Mouse (Mus musculus): ENCODE measurements at regions not wholly inside any gene's neighbourhood (a gene's known extent, or its start where the extent isn't known, plus 50 kb on each side); places are given as distances from the start of the nearest gene placed in this dataset.
A peak's percentile ranks its signal among the peaks of the same experiment; 100 is the strongest.

DNA sequence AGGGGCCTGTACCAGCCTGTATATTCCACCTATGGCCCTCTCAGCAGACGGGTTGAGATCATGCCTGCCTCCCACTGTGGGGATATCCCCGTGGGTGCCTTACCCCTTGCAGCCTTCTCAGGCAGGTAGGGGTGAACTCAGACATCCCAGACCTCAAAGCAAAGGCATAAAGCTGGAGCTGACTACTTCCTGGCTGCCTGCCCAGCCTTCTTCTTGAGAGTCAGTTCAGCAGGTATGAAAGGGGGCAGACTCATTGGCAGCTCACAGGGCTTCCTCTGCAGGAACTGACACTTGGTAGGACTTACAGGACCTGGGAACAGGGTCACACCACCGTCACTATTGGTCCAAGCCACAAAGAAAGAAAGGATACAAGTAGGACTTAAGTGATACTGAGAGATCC, 69.9 kb downstream of the Cpn2 start:
- H3K36me3 ChIP-seq (ENCODE audit: control insufficient read depth, insufficient read depth, low read length, poor library complexity, severe bottlenecking) = no peaks in the 10 kb centered on the region; the same call in 1 of the 2 replicates
- no peak for DNase-seq (ENCODE audit: low read depth, low spot score)
- in situ Hi-C loops (cut with MboI; ENCODE audit: low sequenced_read_pairs in 2 of 2, unreplicated experiment in 2 of 2) = no loop called here
- H3K4me3 ChIP-seq (ENCODE audit: insufficient read depth in 1 of 2, low read depth in 1 of 2, low read length in 2 of 2, poor library complexity in 1 of 2, severe bottlenecking in 1 of 2) = no peak overlapping the region
- 0 out of 4 replicates have a peak, but pooled peaks cover 0 to 1% of the 10 kb centered on the region in 2 experiments for H3K4me1 ChIP-seq (ENCODE audit: control insufficient read depth in 2 of 2, insufficient read depth in 2 of 2, low read length in 2 of 2, poor library complexity in 1 of 2)
- no peak overlapping the region for H3K9ac ChIP-seq (ENCODE audit: insufficient read depth, low read depth, low read length, poor library complexity, severe bottlenecking)
- H3K27ac ChIP-seq (ENCODE audit: insufficient read depth, low read depth, low read length, poor library complexity, severe bottlenecking) = no peak overlapping the region
- TF ChIP-seq HCFC1 (IDR thresholded peaks at IDR 0.05; ENCODE audit: borderline replicate concordance, insufficient read depth, low read length) = no peak
- TF ChIP-seq ZNF384 (IDR thresholded peaks at IDR 0.05; ENCODE audit: low read depth, low read length) = no peak
- no peak for TF ChIP-seq ZC3H11A (IDR thresholded peaks at IDR 0.05; ENCODE audit: borderline replicate concordance, low read depth, low read length)
- TF ChIP-seq MAFK (IDR thresholded peaks at IDR 0.05; ENCODE audit: insufficient read depth, low read depth, low read length) = no peak
- TF ChIP-seq CHD2 (IDR thresholded peaks at IDR 0.05; ENCODE audit: low read depth, low read length) = no peak
- no peaks in the 10 kb centered on the region for H3K9me3 ChIP-seq (ENCODE audit: control insufficient read depth, insufficient read depth, low read depth, low read length)

DNA sequence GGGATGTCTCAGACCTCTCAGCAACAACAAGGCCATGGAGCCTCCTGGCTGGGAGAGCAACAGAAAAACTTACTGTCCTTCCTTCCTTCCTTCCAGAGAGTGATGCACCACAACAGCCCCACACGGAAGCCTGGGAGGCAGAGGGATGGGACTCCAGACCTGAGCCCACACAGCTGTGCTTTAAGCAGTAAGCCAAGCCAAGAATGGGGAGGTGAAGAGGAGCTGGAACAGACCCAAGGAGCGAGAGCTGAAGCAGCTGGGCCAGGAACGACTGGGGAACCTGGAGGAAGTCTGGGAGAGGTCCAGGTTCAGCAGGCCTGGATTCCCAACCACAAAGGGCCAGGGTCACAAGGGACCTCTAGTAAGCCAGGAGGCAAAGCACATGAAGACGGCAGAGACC, 67.5 kb downstream of the Cpn2 start:
- no peaks in the 10 kb centered on the region; the same call in 1 of the 2 replicates for H3K36me3 ChIP-seq (ENCODE audit: control insufficient read depth, insufficient read depth, low read length, poor library complexity, severe bottlenecking)

DNA sequence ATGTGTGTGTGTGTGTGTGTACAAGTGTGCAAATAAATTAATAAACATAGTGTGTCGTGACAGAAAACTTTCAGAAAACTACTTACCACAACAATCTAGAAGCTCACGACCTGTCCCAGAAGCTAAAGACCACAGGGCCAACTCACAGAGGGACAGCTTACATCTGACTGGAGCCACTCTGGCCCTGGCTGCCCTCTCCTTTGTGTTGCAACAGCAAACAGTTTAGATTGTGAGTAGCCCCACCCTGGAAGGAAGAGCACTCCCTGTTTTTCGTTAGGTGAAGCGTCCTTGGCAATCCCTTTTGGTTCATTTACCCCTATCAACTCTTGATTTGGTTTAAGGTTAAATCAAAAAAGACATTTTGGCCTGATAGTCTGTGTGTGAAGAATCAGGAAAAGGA, 63.2 kb downstream of the Cpn2 start:
- H3K4me3 ChIP-seq (ENCODE audit: insufficient read depth in 1 of 2, low read depth in 1 of 2, low read length in 2 of 2, poor library complexity in 1 of 2, severe bottlenecking in 1 of 2) = peak overlapping the region in 1 of 2 experiments; percentile 3; a peak in 1 of 4 replicates
- no peaks in the 10 kb centered on the region for H3K9me3 ChIP-seq (ENCODE audit: control insufficient read depth, insufficient read depth, low read depth, low read length)
- H3K27ac ChIP-seq (ENCODE audit: insufficient read depth, low read depth, low read length, poor library complexity, severe bottlenecking) = peak overlapping the region; percentile 63; the same call in 1 of the 2 replicates
- H3K9ac ChIP-seq (ENCODE audit: insufficient read depth, low read depth, low read length, poor library complexity, severe bottlenecking) = no peak overlapping the region
- in situ Hi-C loops (cut with MboI; ENCODE audit: low sequenced_read_pairs in 2 of 2, unreplicated experiment in 2 of 2) = loop anchor here in 1 of 2 experiments (10.0 kb wide), 1 partner anchor 139 kb away; the partner anchor contains the start of gene Hes1
- TF ChIP-seq ZC3H11A (IDR thresholded peaks at IDR 0.05; ENCODE audit: borderline replicate concordance, low read depth, low read length) = no peak
- no peak for TF ChIP-seq HCFC1 (IDR thresholded peaks at IDR 0.05; ENCODE audit: borderline replicate concordance, insufficient read depth, low read length)
- no peak for TF ChIP-seq MAFK (IDR thresholded peaks at IDR 0.05; ENCODE audit: insufficient read depth, low read depth, low read length)
- no peak for TF ChIP-seq CHD2 (IDR thresholded peaks at IDR 0.05; ENCODE audit: low read depth, low read length)
- no peak for TF ChIP-seq ZNF384 (IDR thresholded peaks at IDR 0.05; ENCODE audit: low read depth, low read length)
- no peak for DNase-seq (ENCODE audit: low read depth, low spot score)
- H3K4me1 ChIP-seq (ENCODE audit: control insufficient read depth in 2 of 2, insufficient read depth in 2 of 2, low read length in 2 of 2, poor library complexity in 1 of 2) = peaks cover 0 to 23% of the 10 kb centered on the region in 2 experiments; a peak in 3 of 4 replicates
- no peaks in the 10 kb centered on the region for H3K36me3 ChIP-seq (ENCODE audit: control insufficient read depth, insufficient read depth, low read length, poor library complexity, severe bottlenecking)

More for the DNA sequence above, 67.5 kb downstream of the Cpn2 start:
- DNase-seq (ENCODE audit: low read depth, low spot score) = no peak
- no peak overlapping the region for H3K27ac ChIP-seq (ENCODE audit: insufficient read depth, low read depth, low read length, poor library complexity, severe bottlenecking)
- no peaks in the 10 kb centered on the region for H3K9me3 ChIP-seq (ENCODE audit: control insufficient read depth, insufficient read depth, low read depth, low read length)
- H3K9ac ChIP-seq (ENCODE audit: insufficient read depth, low read depth, low read length, poor library complexity, severe bottlenecking) = no peak overlapping the region
- no peak overlapping the region for H3K4me3 ChIP-seq (ENCODE audit: insufficient read depth in 1 of 2, low read depth in 1 of 2, low read length in 2 of 2, poor library complexity in 1 of 2, severe bottlenecking in 1 of 2)
- H3K4me1 ChIP-seq (ENCODE audit: control insufficient read depth in 2 of 2, insufficient read depth in 2 of 2, low read length in 2 of 2, poor library complexity in 1 of 2) = peaks cover 1 to 10% of the 10 kb centered on the region in 2 experiments; a peak in 2 of 4 replicates
- in situ Hi-C loops (cut with MboI; ENCODE audit: low sequenced_read_pairs in 2 of 2, unreplicated experiment in 2 of 2) = loop anchor here in 1 of 2 experiments (10.0 kb wide), 1 partner anchor 135 kb away; the partner anchor contains the start of gene Hes1
- TF ChIP-seq HCFC1 (IDR thresholded peaks at IDR 0.05; ENCODE audit: borderline replicate concordance, insufficient read depth, low read length) (no peak), MAFK (IDR thresholded peaks at IDR 0.05; ENCODE audit: insufficient read depth, low read depth, low read length) (no peak), ZNF384 (IDR thresholded peaks at IDR 0.05; ENCODE audit: low read depth, low read length) (no peak), ZC3H11A (IDR thresholded peaks at IDR 0.05; ENCODE audit: borderline replicate concordance, low read depth, low read length) (no peak), CHD2 (IDR thresholded peaks at IDR 0.05; ENCODE audit: low read depth, low read length) (no peak)

DNA sequence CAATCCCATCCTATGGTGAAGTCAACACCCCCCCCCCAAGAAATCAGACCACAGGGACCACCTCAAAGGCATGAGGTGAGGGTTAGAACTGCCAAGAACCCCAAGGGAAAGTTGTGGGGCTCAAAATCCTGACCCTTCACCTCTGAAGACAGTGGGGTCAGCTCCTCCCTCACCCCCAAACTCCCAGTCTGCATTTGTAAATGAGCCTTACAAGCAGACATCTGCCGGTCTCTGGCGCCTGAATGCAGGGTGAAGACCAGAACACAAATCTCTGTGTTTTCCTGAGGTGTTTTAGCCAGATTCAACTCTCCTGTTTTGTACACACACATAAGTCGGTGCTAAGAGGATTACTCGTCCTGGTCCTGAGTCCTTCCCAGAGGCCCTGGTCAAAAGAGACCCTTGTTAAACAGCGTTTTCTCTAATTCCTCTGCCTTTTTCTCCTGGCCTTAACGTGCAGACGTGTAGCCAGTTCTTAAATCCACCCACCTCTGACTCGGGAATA, 61.9 kb downstream of the Cpn2 start:
- Histone ChIP-seq H3K4me3 (ENCODE audit: insufficient read depth in 1 of 2, low read depth in 1 of 2, low read length in 2 of 2, poor library complexity in 1 of 2, severe bottlenecking in 1 of 2) (peak overlapping the region; percentile 34 to 68), H3K36me3 (ENCODE audit: control insufficient read depth, insufficient read depth, low read length, poor library complexity, severe bottlenecking) (no peaks in the 10 kb centered on the region), H3K9ac (ENCODE audit: insufficient read depth, low read depth, low read length, poor library complexity, severe bottlenecking) (peak overlapping the region; percentile 79), H3K9me3 (ENCODE audit: control insufficient read depth, insufficient read depth, low read depth, low read length) (no peaks in the 10 kb centered on the region), H3K4me1 (ENCODE audit: control insufficient read depth in 2 of 2, insufficient read depth in 2 of 2, low read length in 2 of 2, poor library complexity in 1 of 2) (peaks cover 0 to 23% of the 10 kb centered on the region in 2 experiments; a peak in 3 of 4 replicates), H3K27ac (ENCODE audit: insufficient read depth, low read depth, low read length, poor library complexity, severe bottlenecking) (peak overlapping the region; percentile 97)
- in situ Hi-C loops (cut with MboI; ENCODE audit: low sequenced_read_pairs in 2 of 2, unreplicated experiment in 2 of 2) = loop anchor here in 1 of 2 experiments (10.0 kb wide), 1 partner anchor 141 kb away; the partner anchor contains the start of gene Hes1
- DNase-seq (ENCODE audit: low read depth, low spot score) = no peak
- TF ChIP-seq CHD2 (IDR thresholded peaks at IDR 0.05; ENCODE audit: low read depth, low read length) (no peak), MAFK (IDR thresholded peaks at IDR 0.05; ENCODE audit: insufficient read depth, low read depth, low read length) (no peak), ZNF384 (IDR thresholded peaks at IDR 0.05; ENCODE audit: low read depth, low read length) (no peak), ZC3H11A (IDR thresholded peaks at IDR 0.05; ENCODE audit: borderline replicate concordance, low read depth, low read length) (no peak), HCFC1 (IDR thresholded peaks at IDR 0.05; ENCODE audit: borderline replicate concordance, insufficient read depth, low read length) (no peak)

Measured in ES-E14 (cell line).